Mouse (Mus musculus) forebrain, embryonic 12.5 days (tissue): ENCODE measurements around the gene Clmn. TPM values are rescaled to one million over a fixed set of nuclear protein-coding genes. Genes with fewer than 3 reads are reported as not detected.

Experiments used
- ATAC-seq: fragments of 200-750 bp; cut with Nextera tagmentation; 2 replicates; pipeline ENCODE4 v1.8.0; 2017; ENCODE audit warnings: moderate TSS enrichment; ENCODE audit not compliant: low FRiP score
- H3K27ac ChIP-seq: fragments of 300-500 bp; sonication (generic); 2 replicates; pipeline ENCODE4 v1.5.1; 2016; ENCODE audit warnings: mild to moderate bottlenecking
- H3K27me3 ChIP-seq: fragments of 300-500 bp; sonication (generic); 2 replicates; pipeline ENCODE4 v1.6.1; 2016; ENCODE audit warnings: mild to moderate bottlenecking
- H3K36me3 ChIP-seq: fragments of 300-500 bp; sonication (generic); replicated peaks from 2 replicates; pipeline ENCODE4 v1.6.1; 2016; ENCODE audit warnings: mild to moderate bottlenecking
- H3K4me1 ChIP-seq: fragments of 300-500 bp; sonication (generic); 2 replicates; pipeline ENCODE4 v1.6.1; 2016
- H3K4me2 ChIP-seq: fragments of 300-500 bp; sonication (generic); 2 replicates; pipeline ENCODE4 v1.6.1; 2016; ENCODE audit warnings: mild to moderate bottlenecking, moderate library complexity
- H3K4me3 ChIP-seq: fragments of 300-500 bp; sonication (generic); replicated peaks from 2 replicates; pipeline ENCODE4 v1.5.1; 2016; ENCODE audit warnings: mild to moderate bottlenecking
- H3K9ac ChIP-seq: fragments of 300-500 bp; sonication (generic); 2 replicates; pipeline ENCODE4 v1.6.1; 2016; ENCODE audit warnings: mild to moderate bottlenecking
- H3K9me3 ChIP-seq: fragments of 300-500 bp; sonication (generic); 2 replicates; pipeline ENCODE4 v1.6.1; 2016
- WGBS: fragments of 180-500 bp; shearing (Covaris S2); methylation state at CpG from one replicate; pipeline ENCODE4 v1.1.7; 2016; 5-methylcytosine and 5-hydroxymethylcytosine counted together
- polyA plus RNA-seq: library from polyadenylated mRNA; unstranded; fragments of >200 nt; fragmentation: Nextera tagmentation; extraction: Ambion mirVana; gene quantifications from 2 replicates; pipeline ENCODE4 v1.2.1, GENCODE M21; 2016

Clmn gene
- polyA plus RNA-seq, 1 experiment from 2014 or later: 2.8 TPM

DNA sequence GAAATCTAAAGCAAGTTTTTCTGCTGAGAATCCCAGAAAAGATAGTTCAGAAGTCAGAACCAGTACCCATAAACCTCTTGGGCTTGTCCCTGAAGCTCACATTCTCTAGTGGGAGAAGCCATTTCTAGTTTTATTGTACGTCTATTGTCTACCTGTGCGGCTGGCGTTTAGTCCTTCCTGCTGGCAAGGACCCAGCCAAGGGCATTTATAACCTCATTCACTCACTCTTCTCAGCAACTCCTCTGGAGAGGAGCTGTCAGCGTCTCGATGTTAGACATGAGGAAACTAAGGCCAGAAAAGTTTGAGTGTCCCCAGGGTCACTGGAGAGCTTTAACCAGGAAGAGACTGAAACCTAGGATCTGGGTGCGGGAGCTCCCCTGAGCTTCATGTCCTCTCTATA, 7.1 kb upstream of the Clmn start:
- H3K4me3 ChIP-seq: no peak overlapping the region
- H3K9ac ChIP-seq: no peak overlapping the region
- no peak overlapping the region for H3K4me2 ChIP-seq
- no peaks in the 10 kb centered on the region for H3K9me3 ChIP-seq
- H3K36me3 ChIP-seq: no peaks in the 10 kb centered on the region
- 92% methylated on average over 6 of the region's 6 CpGs for WGBS
- H3K27me3 ChIP-seq: peaks cover 10% of the 10 kb centered on the region; the same call in 1 of the 2 replicates
- H3K4me1 ChIP-seq: peaks cover 6% of the 10 kb centered on the region; the same call in 1 of the 2 replicates
- ATAC-seq: no peak
- no peak overlapping the region for H3K27ac ChIP-seq

DNA sequence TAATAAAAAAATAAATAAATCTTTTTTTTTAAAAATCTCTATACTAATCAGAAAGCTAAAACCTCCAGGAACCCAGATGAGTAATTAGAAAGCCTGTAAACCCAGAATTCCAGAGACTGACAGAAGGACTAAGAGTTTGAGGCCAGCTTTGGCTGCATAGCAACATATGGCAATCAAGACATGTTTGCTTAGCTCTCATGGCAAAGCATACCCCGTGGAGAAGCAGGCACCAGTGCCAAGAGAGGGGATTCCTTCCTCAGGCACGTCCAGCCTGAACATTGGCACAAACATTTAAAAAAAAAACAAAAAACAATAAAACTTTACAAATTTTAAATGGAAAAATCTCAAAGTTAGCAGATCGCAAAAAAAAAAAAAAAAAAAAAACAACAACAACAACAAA, 4.9 kb upstream of the Clmn start:
- ATAC-seq: no peak
- Histone ChIP-seq H3K4me2 (no peak overlapping the region), H3K9ac (no peak overlapping the region), H3K27me3 (peaks cover 6% of the 10 kb centered on the region; the same call in 1 of the 2 replicates), H3K4me1 (peaks cover 6% of the 10 kb centered on the region; the same call in 1 of the 2 replicates), H3K36me3 (no peaks in the 10 kb centered on the region), H3K27ac (no peak overlapping the region), H3K4me3 (no peak overlapping the region), H3K9me3 (no peaks in the 10 kb centered on the region)
- 80% methylated on average over 3 of the region's 3 CpGs for WGBS

DNA sequence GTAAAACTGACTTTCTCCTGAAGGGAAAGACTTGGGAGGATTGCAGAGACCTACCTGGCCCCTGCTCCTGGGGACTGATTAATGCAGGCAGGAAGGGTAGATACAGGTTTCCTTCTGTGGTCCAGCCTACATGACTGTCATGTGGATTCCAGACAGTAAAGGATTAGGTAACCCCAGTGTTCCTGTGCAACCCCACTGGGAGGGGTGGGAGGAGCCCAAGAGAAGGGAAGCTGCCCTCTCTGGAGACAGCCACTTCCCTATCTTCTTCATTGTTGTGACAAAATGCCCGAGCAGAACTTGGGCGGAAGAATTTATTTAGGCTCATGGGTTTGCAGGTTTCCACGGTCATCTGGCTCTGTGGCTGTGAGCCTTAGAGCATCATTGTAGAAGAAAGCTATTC, 3.6 kb upstream of the Clmn start:
- H3K36me3 ChIP-seq: no peaks in the 10 kb centered on the region
- no peak overlapping the region for H3K4me3 ChIP-seq
- peaks cover 10% of the 10 kb centered on the region; the same call in 1 of the 2 replicates for H3K27me3 ChIP-seq
- no peaks in the 10 kb centered on the region for H3K9me3 ChIP-seq
- H3K4me2 ChIP-seq: no peak overlapping the region
- no peak overlapping the region for H3K27ac ChIP-seq
- H3K4me1 ChIP-seq: peaks cover 12% of the 10 kb centered on the region
- H3K9ac ChIP-seq: no peak overlapping the region
- WGBS: 84% methylated on average over 3 of the region's 3 CpGs
- no peak for ATAC-seq

DNA sequence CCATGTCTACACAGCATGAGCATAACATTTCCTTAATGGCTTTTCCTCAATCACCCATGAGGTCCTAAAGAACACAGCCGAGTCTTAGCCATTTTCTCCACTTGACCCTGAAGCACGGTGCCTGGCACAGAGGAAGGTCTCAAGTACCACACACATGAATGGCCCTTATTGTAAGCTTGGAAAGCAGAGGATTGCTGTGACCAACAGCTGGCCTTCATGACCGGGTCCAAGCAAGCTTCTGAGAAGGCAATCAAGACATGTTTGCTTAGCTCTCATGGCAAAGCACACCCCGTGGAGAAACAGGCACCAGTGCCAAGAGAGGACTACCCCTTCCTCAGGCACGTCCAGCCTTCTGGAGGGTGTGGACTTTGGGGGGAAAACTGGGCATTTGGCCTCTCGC, 3.0 kb upstream of the Clmn start:
- no peak overlapping the region for H3K9ac ChIP-seq
- peaks cover 12% of the 10 kb centered on the region for H3K4me1 ChIP-seq
- H3K36me3 ChIP-seq: no peaks in the 10 kb centered on the region
- H3K9me3 ChIP-seq: 0 out of 2 replicates have a peak, but pooled peaks cover under 1% of the 10 kb centered on the region
- no peak overlapping the region for H3K4me3 ChIP-seq
- no peak for ATAC-seq
- no peak overlapping the region for H3K27ac ChIP-seq
- no peak overlapping the region for H3K4me2 ChIP-seq
- 76% methylated on average over 6 of the region's 6 CpGs for WGBS
- H3K27me3 ChIP-seq: peaks cover 5% of the 10 kb centered on the region; the same call in 1 of the 2 replicates

DNA sequence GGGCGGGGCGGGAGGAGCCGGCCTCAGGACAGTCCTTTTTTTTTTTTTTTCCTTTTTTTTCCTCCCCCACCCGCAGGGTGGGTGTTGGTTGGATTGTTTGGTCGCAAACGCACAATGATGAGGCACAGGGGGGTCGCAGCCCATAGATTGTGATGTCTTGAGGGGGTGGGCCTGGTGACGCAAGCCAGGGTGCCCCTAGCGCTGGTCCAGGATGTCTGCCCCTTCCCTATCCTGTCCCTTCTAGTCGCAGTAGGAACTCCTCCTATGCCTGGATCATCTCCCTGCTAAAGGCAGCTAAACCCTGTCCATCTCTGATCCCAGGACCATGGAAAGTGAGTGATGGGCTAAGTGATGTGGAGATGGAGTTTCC, 275 bp upstream of the Clmn start:
- H3K9me3 ChIP-seq: 0 out of 2 replicates have a peak, but pooled peaks cover 4% of the 10 kb centered on the region
- H3K9ac ChIP-seq: peak overlapping the region; percentile 82; the same call in 1 of the 2 replicates
- H3K4me2 ChIP-seq: peak overlapping the region; percentile 97
- no peaks in the 10 kb centered on the region for H3K36me3 ChIP-seq
- ATAC-seq: peak; percentile 70
- no peak overlapping the region for H3K27ac ChIP-seq
- H3K27me3 ChIP-seq: peaks cover 4% of the 10 kb centered on the region; the same call in 1 of the 2 replicates
- peak overlapping the region; percentile 74 for H3K4me3 ChIP-seq
- WGBS: under 1% methylated on average over 6 of the region's 10 CpGs
- peaks cover 12% of the 10 kb centered on the region for H3K4me1 ChIP-seq

DNA sequence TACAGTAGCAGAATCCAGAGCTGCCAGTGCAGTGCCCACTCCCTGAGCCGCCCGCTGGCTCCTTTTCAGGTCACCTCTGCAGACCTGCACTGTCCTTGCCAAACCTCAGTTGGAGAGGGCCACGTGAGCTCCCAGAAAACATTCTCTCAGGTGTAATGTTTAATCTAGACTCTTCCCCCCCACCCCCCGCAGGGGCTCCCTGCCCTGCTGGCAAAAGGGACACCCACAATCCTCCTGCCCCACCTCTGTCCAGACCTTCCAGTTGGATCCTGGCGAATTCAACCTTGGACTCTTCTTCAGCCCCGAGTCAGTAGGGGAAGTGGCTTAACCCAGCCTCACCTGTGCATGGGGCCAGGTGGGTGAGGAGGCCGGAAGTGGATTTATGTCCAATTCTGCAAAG, 1.2 kb downstream of the Clmn start:
- WGBS: 75% methylated on average over 7 of the region's 7 CpGs
- H3K27me3 ChIP-seq: peaks cover 4% of the 10 kb centered on the region; the same call in 1 of the 2 replicates

DNA sequence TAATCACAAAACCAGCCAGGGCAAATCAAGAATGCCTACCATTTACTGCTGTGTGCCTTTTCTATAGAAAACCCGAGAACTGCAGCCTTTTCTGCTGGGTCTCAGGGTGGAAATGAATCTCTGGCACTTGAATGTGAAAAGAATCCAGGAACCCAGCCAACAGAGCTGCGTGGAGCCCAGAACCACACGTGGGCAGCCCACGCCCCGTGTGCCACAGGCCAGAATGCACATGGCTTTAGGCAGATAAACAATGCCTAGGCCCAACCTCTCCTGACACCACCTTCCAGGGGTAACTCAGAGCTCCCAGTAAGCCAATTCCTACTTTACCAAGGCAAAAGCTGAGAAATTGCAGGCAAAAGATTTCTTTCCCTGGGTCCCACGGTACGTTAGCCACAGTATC, 5.7 kb downstream of the Clmn start:
- Histone ChIP-seq H3K9me3 (0 out of 2 replicates have a peak, but pooled peaks cover 4% of the 10 kb centered on the region), H3K4me2 (no peak overlapping the region), H3K9ac (no peak overlapping the region), H3K27ac (no peak overlapping the region), H3K4me1 (peaks cover 8% of the 10 kb centered on the region), H3K4me3 (no peak overlapping the region), H3K27me3 (0 out of 2 replicates have a peak, but pooled peaks cover under 1% of the 10 kb centered on the region), H3K36me3 (no peaks in the 10 kb centered on the region)
- 78% methylated on average over 7 of the region's 7 CpGs for WGBS
- ATAC-seq: no peak

More for the DNA sequence above, 1.2 kb downstream of the Clmn start:
- 0 out of 2 replicates have a peak, but pooled peaks cover 4% of the 10 kb centered on the region for H3K9me3 ChIP-seq
- no peaks in the 10 kb centered on the region for H3K36me3 ChIP-seq
- H3K4me1 ChIP-seq: peaks cover 17% of the 10 kb centered on the region
- H3K4me3 ChIP-seq: no peak overlapping the region
- H3K27ac ChIP-seq: no peak overlapping the region
- H3K4me2 ChIP-seq: 0 out of 2 replicates have a peak overlapping the region, but pooled peaks have one; percentile 97
- ATAC-seq: no peak
- H3K9ac ChIP-seq: no peak overlapping the region

DNA sequence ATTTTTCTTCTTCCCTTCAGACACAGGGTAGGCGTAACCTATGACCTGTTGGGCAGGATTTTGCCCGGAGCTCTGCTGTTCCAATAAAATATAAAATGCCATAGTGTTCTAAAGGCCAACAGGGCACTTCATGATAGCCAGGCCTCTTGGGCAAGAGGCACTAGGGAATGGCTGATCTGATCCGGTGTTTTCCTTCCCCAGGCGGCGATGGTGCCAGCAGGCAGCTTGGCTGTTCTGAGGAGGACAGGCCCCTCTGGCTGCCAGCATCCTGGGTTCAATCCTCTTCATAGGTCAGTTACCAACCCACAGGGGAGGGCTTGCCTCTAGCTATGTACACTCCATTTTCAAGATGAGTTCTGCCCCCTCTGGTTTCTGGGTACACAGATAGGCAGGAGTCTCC, 6.1 kb downstream of the Clmn start:
- Histone ChIP-seq H3K4me1 (peaks cover 7% of the 10 kb centered on the region), H3K4me3 (no peak overlapping the region), H3K9me3 (0 out of 2 replicates have a peak, but pooled peaks cover 4% of the 10 kb centered on the region), H3K27ac (no peak overlapping the region), H3K4me2 (no peak overlapping the region), H3K27me3 (no peaks in the 10 kb centered on the region), H3K36me3 (no peaks in the 10 kb centered on the region), H3K9ac (no peak overlapping the region)
- 72% methylated on average over 5 of the region's 5 CpGs for WGBS
- no peak for ATAC-seq

DNA sequence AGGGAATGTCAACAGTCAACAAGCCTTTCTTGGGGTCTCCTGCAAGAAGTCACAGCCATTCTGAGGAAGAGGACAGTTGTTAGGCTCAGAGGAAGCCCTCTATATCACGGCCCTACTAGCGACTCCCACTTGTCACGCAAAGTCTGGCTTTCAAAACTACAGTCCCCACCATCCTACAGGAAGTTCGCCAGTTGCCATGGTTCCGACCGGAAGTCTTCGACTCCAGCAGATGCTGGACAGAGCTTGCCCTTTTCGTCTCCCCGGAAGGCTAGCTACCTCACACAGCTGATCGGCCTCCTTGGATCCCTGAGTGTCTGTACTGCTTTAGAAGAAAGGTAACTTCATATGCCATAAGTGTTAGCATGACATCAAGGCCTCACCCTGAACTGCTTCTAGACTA, 7.3 kb downstream of the Clmn start:
- no peak overlapping the region for H3K4me2 ChIP-seq

DNA sequence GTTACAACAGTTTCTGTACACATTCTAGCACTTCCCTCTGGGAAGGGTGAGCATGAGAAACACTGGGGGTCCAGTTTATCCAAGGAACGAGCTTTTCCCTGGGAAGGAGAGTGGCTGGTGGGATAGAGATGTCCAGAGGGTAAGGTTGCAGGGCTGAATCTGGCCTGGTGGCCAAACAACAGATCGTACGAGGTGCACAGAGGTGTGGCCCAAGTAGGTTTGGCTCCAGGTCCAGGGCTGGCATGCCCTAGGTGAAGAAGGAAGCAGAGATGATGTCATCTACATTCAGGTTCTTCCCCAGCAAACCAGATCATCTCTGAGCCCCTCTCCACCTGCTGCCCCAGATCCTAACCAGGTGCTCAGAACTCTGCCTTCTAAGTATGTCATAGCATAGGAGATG, 8.3 kb downstream of the Clmn start:
- Histone ChIP-seq H3K4me2 (no peak overlapping the region), H3K36me3 (no peaks in the 10 kb centered on the region), H3K27ac (no peak overlapping the region), H3K4me3 (no peak overlapping the region), H3K4me1 (peaks cover 15% of the 10 kb centered on the region), H3K9ac (no peak overlapping the region), H3K9me3 (no peaks in the 10 kb centered on the region), H3K27me3 (no peaks in the 10 kb centered on the region)
- no peak for ATAC-seq
- WGBS: 91% methylated on average over 3 of the region's 3 CpGs

More for the DNA sequence above, 7.3 kb downstream of the Clmn start:
- no peaks in the 10 kb centered on the region for H3K36me3 ChIP-seq
- no peaks in the 10 kb centered on the region for H3K27me3 ChIP-seq
- H3K9me3 ChIP-seq: 0 out of 2 replicates have a peak, but pooled peaks cover 2% of the 10 kb centered on the region
- 87% methylated on average over 10 of the region's 10 CpGs for WGBS
- ATAC-seq: no peak
- H3K27ac ChIP-seq: no peak overlapping the region
- H3K9ac ChIP-seq: no peak overlapping the region
- H3K4me3 ChIP-seq: no peak overlapping the region
- H3K4me1 ChIP-seq: peaks cover 7% of the 10 kb centered on the region

DNA sequence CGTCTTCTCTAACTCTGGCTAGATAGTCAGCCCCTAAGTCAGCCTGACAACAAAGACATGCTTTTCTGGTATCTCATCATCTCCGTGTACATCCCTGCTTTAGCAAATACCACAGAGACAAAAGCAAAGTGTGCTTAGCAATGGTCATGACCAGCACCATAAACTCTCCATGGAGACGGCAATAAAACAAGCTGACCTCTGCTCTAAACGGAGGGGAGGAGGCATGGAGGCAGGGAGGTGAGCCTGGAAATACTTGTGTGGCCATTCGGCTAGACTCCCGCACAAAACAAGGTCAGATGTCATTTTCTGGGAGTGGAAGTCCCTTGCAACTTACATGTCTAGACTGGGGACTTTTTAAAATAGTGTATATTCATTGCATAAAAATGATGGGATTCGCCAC, 9.3 kb downstream of the Clmn start:
- Histone ChIP-seq H3K36me3 (no peaks in the 10 kb centered on the region), H3K27ac (no peak overlapping the region), H3K4me3 (no peak overlapping the region), H3K9ac (no peak overlapping the region), H3K9me3 (no peaks in the 10 kb centered on the region), H3K27me3 (no peaks in the 10 kb centered on the region), H3K4me2 (no peak overlapping the region), H3K4me1 (peaks cover 17% of the 10 kb centered on the region)
- no peak for ATAC-seq
- WGBS: 87% methylated on average over 7 of the region's 7 CpGs

DNA sequence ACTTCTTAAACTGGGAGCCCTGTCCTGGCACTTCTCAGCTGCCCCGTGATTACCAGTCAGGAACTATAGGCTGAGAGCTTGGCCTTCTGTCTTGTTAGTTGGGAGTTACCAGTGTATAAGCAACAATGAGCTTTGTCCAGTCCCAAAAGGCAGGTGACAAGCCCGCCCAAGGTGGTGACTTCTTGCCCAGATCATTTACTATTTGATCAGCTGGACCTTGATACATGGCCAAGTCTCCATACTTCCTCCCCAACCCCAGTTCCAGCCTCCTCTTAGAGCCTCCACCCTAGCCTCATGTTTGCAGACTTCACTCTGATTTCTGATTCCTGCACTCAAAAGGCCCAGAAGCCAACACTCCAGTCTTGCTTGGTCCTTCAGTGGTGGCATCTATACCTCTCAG, 10.1 kb downstream of the Clmn start:
- ATAC-seq: no peak

DNA sequence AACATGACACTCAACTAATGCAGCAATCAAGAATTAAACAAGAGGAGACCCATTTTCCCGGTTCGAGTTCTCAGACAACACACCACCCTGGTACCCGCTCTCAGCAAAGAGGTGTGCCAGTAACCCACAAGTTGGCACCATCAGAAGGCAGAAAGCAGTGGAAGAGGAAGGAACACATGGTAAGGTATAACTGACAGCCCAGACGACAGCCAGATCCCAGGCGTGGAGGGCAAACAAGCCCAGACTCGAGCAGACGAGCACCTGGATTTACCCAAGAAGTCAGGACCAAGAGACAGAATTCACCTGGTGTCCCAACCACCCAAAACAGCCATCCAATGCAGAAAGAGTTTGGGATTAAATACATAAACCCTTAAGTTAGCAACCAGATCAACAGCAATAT, 11.5 kb downstream of the Clmn start:
- 94% methylated on average over 7 of the region's 7 CpGs for WGBS
- no peak overlapping the region for H3K27ac ChIP-seq
- H3K4me2 ChIP-seq: no peak overlapping the region
- no peaks in the 10 kb centered on the region for H3K36me3 ChIP-seq
- H3K4me3 ChIP-seq: no peak overlapping the region
- H3K27me3 ChIP-seq: no peaks in the 10 kb centered on the region
- peaks cover 10% of the 10 kb centered on the region for H3K4me1 ChIP-seq
- no peak overlapping the region for H3K9ac ChIP-seq
- no peaks in the 10 kb centered on the region for H3K9me3 ChIP-seq
- no peak for ATAC-seq

More for the DNA sequence above, 10.1 kb downstream of the Clmn start:
- H3K4me2 ChIP-seq: no peak overlapping the region
- WGBS: 90% methylated on average over 2 of the region's 2 CpGs
- no peak overlapping the region for H3K9ac ChIP-seq
- H3K4me3 ChIP-seq: no peak overlapping the region
- H3K36me3 ChIP-seq: no peaks in the 10 kb centered on the region
- peaks cover 17% of the 10 kb centered on the region for H3K4me1 ChIP-seq
- H3K9me3 ChIP-seq: no peaks in the 10 kb centered on the region
- no peaks in the 10 kb centered on the region for H3K27me3 ChIP-seq
- no peak overlapping the region for H3K27ac ChIP-seq
